Mouse (Mus musculus): Measurements from ENCODE around the gene Prkar2a. TPM values are rescaled to one million over a fixed set of nuclear protein-coding genes. Genes with fewer than 3 reads are reported as not detected.

Prkar2a gene
- polyA plus RNA-seq, 1 experiment from 2014 or later = 28.8 TPM

DNA sequence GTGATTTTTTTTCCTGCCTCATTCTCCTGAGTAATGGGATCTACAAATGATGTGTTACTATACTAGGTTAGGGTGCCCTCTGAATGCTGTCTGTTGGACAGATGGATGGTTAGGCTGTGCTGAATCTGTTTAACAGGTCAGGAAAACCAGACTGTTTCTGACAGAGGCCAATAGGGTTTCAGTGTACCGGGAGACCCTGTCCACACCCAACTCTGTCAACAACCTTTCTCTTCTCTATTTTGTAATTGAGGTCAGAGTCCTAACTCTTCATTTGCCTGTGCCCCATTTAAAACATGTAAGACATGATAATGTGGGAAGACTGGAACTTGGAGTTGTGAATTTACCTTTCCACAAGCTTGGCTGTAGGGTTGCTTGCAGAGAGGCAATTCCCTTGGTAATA is 879 bp downstream of the Prkar2a start:
- Histone ChIP-seq H3K4me1 (ENCODE audit: control insufficient read depth, insufficient read depth, low read length) (peaks cover 7% of the 10 kb centered on the region; the same call in 1 of the 2 replicates), H3K36me3 (ENCODE audit: control insufficient read depth, insufficient read depth, low read length) (no peaks in the 10 kb centered on the region), H3K9me3 (ENCODE audit: control insufficient read depth, low read length) (no peaks in the 10 kb centered on the region), H3K27me3 (ENCODE audit: control insufficient read depth, insufficient read depth, low read length) (no peaks in the 10 kb centered on the region), H3K9ac (ENCODE audit: low read depth, low read length) (no peak overlapping the region), H3K27ac (ENCODE audit: low read depth, low read length) (no peak overlapping the region), H3K4me2 (replicated peaks; ENCODE audit: low read depth, low read length) (no peak overlapping the region), H3K4me3 (ENCODE audit: low read length) (no peak overlapping the region)
- no peak for ATAC-seq (ENCODE audit: low FRiP score, low TSS enrichment)
- WGBS = 100% methylated on average over 1 of the region's 1 CpGs

DNA sequence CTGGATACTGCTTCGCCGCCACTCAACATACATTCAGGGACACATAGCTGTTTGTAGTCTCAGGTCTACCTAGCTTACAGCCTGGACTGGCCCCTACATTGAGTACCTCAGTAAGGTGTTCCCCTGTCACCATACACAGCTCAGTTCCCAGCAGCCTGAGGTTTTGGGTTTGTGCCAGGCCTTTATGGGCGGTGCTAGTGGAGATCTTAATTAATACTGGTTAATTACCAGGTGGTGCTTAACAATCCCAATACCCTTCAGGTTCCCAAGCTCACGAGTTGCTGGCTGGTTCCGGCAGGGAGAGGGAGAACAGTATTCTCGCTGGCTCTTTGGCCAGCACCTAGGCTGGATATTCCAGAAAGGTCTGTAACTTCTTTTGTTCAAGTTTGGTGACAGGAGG is 1.8 kb downstream of the Prkar2a start:
- H3K9ac ChIP-seq (ENCODE audit: low read depth, low read length) = no peak overlapping the region
- no peaks in the 10 kb centered on the region for H3K36me3 ChIP-seq (ENCODE audit: control insufficient read depth, insufficient read depth, low read length)
- no peak overlapping the region for H3K27ac ChIP-seq (ENCODE audit: low read depth, low read length)
- no peaks in the 10 kb centered on the region for H3K9me3 ChIP-seq (ENCODE audit: control insufficient read depth, low read length)
- H3K4me1 ChIP-seq (ENCODE audit: control insufficient read depth, insufficient read depth, low read length) = peaks cover 7% of the 10 kb centered on the region; the same call in 1 of the 2 replicates
- H3K4me2 ChIP-seq (replicated peaks; ENCODE audit: low read depth, low read length) = no peak overlapping the region
- 93% methylated on average over 6 of the region's 6 CpGs for WGBS
- H3K4me3 ChIP-seq (ENCODE audit: low read length) = no peak overlapping the region
- ATAC-seq (ENCODE audit: low FRiP score, low TSS enrichment) = no peak
- H3K27me3 ChIP-seq (ENCODE audit: control insufficient read depth, insufficient read depth, low read length) = no peaks in the 10 kb centered on the region

DNA sequence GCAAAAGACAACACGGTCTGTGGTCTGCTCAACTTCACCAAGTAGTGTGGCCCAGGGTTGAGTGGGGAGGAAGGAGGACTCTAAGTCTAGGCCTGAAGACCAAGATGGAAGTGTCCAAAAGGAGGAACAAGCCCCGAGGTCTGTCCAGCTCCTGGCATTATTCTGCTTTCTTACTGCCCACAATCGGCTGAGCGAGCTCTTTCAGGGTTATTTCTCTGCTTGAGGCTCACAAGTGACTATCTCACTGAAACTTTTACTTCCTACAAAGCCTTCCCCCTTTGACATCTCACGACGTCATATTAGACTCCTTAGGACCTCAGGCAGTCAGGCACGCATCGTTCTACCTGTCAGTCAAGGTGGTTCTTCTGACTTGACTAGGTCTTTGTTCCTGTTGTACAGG is 2.3 kb downstream of the Prkar2a start:
- Histone ChIP-seq H3K9ac (ENCODE audit: low read depth, low read length) (peak overlapping the region; percentile 82), H3K27me3 (ENCODE audit: control insufficient read depth, insufficient read depth, low read length) (no peaks in the 10 kb centered on the region), H3K36me3 (ENCODE audit: control insufficient read depth, insufficient read depth, low read length) (no peaks in the 10 kb centered on the region), H3K4me3 (ENCODE audit: low read length) (peak overlapping the region; percentile 67), H3K9me3 (ENCODE audit: control insufficient read depth, low read length) (no peaks in the 10 kb centered on the region), H3K27ac (ENCODE audit: low read depth, low read length) (no peak overlapping the region), H3K4me2 (replicated peaks; ENCODE audit: low read depth, low read length) (peak overlapping the region; percentile 91), H3K4me1 (ENCODE audit: control insufficient read depth, insufficient read depth, low read length) (peaks cover 7% of the 10 kb centered on the region; the same call in 1 of the 2 replicates)
- 65% methylated on average over 8 of the region's 8 CpGs for WGBS
- ATAC-seq (ENCODE audit: low FRiP score, low TSS enrichment) = no peak

DNA sequence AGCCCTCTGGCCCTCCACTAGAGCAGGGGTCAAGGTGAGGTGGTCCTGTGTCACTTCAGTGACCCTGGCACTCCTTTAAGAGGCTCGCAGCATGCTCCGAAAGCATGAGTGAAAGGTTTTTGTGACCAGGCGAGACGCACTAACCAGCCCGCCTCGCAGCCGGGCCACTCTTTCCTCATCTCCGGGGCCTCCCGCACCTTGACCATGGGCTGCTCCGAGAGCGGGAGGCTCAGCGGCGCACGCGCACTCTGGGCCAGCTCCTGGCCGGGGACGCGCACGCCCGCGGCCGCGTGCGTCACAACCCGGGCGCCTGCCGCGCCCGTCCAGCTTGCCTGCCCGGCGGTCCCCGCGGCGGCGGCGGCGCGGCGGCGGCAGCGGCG is 2.7 kb downstream of the Prkar2a start:
- peak; percentile 92 for ATAC-seq (ENCODE audit: low FRiP score, low TSS enrichment)
- H3K27ac ChIP-seq (ENCODE audit: low read depth, low read length) = 0 out of 2 replicates have a peak overlapping the region, but pooled peaks have one; percentile 17
- peak overlapping the region; percentile 67 for H3K4me3 ChIP-seq (ENCODE audit: low read length)
- peak overlapping the region; percentile 91 for H3K4me2 ChIP-seq (replicated peaks; ENCODE audit: low read depth, low read length)
- H3K9ac ChIP-seq (ENCODE audit: low read depth, low read length) = peak overlapping the region; percentile 82
- H3K4me1 ChIP-seq (ENCODE audit: control insufficient read depth, insufficient read depth, low read length) = peaks cover 7% of the 10 kb centered on the region; the same call in 1 of the 2 replicates
- no peaks in the 10 kb centered on the region for H3K27me3 ChIP-seq (ENCODE audit: control insufficient read depth, insufficient read depth, low read length)
- no peaks in the 10 kb centered on the region for H3K36me3 ChIP-seq (ENCODE audit: control insufficient read depth, insufficient read depth, low read length)
- no peaks in the 10 kb centered on the region for H3K9me3 ChIP-seq (ENCODE audit: control insufficient read depth, low read length)
- under 1% methylated on average over 42 of the region's 42 CpGs for WGBS

DNA sequence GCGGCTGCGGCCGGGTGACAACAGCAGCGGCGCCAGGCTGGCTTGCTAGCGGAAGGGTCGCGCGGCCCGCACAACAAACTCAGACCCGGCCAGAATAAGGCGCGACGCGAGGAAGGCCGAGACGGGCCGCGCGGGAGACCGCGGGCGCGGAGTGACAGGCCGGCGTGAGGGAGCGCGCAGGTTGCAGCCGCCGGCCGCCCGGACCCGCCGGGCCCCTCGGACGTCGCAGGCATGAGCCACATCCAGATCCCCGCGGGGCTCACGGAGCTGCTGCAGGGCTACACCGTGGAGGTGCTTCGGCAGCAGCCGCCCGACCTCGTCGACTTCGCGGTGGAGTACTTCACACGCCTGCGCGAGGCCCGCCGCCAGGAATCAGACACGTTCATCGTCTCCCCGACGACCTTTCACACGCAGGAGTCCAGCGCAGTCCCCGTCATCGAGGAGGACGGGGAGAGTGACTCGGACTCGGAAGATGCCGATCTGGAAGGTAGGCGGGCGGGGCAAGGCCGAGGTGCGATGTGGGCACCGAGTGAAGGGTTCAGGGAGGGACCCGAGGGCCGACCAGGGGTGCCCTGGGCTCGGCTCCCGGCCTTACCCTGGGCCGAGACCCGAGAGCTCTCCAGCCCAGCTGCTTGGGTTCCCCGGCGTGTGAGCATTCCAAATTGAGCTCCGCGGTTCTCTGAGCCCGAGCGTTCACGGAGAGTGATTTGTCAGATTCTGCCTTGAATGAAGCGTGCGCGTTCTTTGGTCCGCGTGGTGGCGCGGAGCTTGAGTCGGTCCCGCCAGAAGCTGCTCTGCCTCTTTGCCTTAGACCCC is 3.3 kb downstream of the Prkar2a start:
- Histone ChIP-seq H3K27ac (ENCODE audit: low read depth, low read length) (peak overlapping the region; percentile 7; the same call in 1 of the 2 replicates), H3K36me3 (ENCODE audit: control insufficient read depth, insufficient read depth, low read length) (no peaks in the 10 kb centered on the region), H3K27me3 (ENCODE audit: control insufficient read depth, insufficient read depth, low read length) (no peaks in the 10 kb centered on the region), H3K4me2 (replicated peaks; ENCODE audit: low read depth, low read length) (peak overlapping the region; percentile 91), H3K4me1 (ENCODE audit: control insufficient read depth, insufficient read depth, low read length) (peaks cover 7% of the 10 kb centered on the region; the same call in 1 of the 2 replicates), H3K4me3 (ENCODE audit: low read length) (peak overlapping the region; percentile 67), H3K9me3 (ENCODE audit: control insufficient read depth, low read length) (no peaks in the 10 kb centered on the region), H3K9ac (ENCODE audit: low read depth, low read length) (peak overlapping the region; percentile 82)
- under 1% methylated on average over 84 of the region's 92 CpGs for WGBS
- ATAC-seq (ENCODE audit: low FRiP score, low TSS enrichment) = peak; percentile 65

DNA sequence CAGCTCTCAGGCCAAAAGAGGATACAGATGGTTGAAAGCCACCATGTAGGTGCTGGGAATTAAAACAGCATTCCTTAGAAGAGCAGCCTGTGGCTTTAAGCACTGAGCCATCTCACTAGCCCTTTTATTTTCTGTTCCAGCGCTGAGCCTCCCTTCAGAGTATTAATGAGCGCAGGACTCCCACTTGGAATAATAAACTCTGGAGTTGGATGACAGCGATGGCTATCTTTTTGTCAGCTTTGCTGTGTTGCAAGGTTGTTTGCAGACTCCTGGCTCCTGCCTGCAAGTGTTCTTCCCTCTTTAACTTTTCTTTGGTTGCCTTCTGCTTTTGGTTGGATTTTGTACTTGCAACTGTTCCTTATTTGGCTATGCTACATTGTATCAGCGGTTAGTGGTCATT is 4.8 kb downstream of the Prkar2a start:
- H3K4me3 ChIP-seq (ENCODE audit: low read length) = no peak overlapping the region; the same call in 1 of the 2 replicates
- no peak for ATAC-seq (ENCODE audit: low FRiP score, low TSS enrichment)
- peaks cover 7% of the 10 kb centered on the region; the same call in 1 of the 2 replicates for H3K4me1 ChIP-seq (ENCODE audit: control insufficient read depth, insufficient read depth, low read length)
- H3K4me2 ChIP-seq (replicated peaks; ENCODE audit: low read depth, low read length) = peak overlapping the region; percentile 91; the same call in 1 of the 2 replicates
- peaks cover 4% of the 10 kb centered on the region; the same call in 1 of the 2 replicates for H3K36me3 ChIP-seq (ENCODE audit: control insufficient read depth, insufficient read depth, low read length)
- no peak overlapping the region for H3K27ac ChIP-seq (ENCODE audit: low read depth, low read length)
- no peaks in the 10 kb centered on the region for H3K9me3 ChIP-seq (ENCODE audit: control insufficient read depth, low read length)
- 49% methylated on average over 4 of the region's 4 CpGs for WGBS
- no peak overlapping the region for H3K9ac ChIP-seq (ENCODE audit: low read depth, low read length)
- no peaks in the 10 kb centered on the region for H3K27me3 ChIP-seq (ENCODE audit: control insufficient read depth, insufficient read depth, low read length)

DNA sequence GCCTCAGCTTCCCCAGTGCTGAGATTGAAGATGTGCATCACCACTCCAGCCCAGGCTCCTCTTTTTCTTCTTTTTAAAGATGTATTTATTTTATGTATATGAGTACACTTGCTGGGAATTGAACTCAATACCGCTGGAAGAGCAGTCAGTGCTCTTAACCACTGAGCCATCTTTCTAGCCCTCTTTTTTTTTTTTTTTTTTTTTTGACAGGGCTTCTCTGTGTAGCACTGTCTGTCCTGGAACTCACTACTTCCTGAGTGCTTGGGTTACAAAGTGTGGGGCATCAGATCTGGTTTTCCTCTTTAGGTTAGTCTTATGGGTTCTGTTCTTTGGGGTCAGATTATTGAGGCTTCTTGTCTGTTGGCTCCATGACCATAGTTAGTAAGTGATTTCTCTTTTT is 5.4 kb downstream of the Prkar2a start:
- no peak overlapping the region for H3K9ac ChIP-seq (ENCODE audit: low read depth, low read length)
- WGBS = 81% methylated on average over 1 of the region's 1 CpGs

DNA sequence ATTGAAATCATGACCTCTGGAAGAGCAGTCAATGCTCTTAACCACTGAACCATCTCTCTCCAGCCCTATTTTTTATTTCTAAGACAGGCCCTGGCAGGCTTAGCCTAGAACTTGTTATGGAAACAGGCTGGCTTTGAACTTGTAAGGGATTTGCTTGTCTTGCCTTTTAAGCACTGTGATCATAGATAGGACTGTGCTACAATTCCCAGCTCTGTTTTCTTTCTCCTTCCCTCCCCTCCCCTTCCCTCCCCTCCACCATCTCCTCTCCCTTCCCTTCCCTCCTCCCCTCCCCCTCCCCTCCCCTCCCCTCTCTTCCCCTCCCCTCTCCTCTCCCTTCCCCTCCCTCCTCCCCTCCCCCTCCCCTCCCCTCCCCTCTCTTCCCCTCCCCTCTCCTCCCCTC is 13.4 kb downstream of the Prkar2a start:
- Histone ChIP-seq H3K4me2 (replicated peaks; ENCODE audit: low read depth, low read length) (no peak overlapping the region), H3K27me3 (ENCODE audit: control insufficient read depth, insufficient read depth, low read length) (no peaks in the 10 kb centered on the region), H3K4me3 (ENCODE audit: low read length) (no peak overlapping the region), H3K9me3 (ENCODE audit: control insufficient read depth, low read length) (no peaks in the 10 kb centered on the region), H3K27ac (ENCODE audit: low read depth, low read length) (no peak overlapping the region), H3K4me1 (ENCODE audit: control insufficient read depth, insufficient read depth, low read length) (0 out of 2 replicates have a peak, but pooled peaks cover 10% of the 10 kb centered on the region), H3K9ac (ENCODE audit: low read depth, low read length) (no peak overlapping the region), H3K36me3 (ENCODE audit: control insufficient read depth, insufficient read depth, low read length) (peaks cover 4% of the 10 kb centered on the region; the same call in 1 of the 2 replicates)
- ATAC-seq (ENCODE audit: low FRiP score, low TSS enrichment) = no peak

More for the DNA sequence above, 5.4 kb downstream of the Prkar2a start:
- H3K4me2 ChIP-seq (replicated peaks; ENCODE audit: low read depth, low read length) = no peak overlapping the region
- no peak overlapping the region for H3K27ac ChIP-seq (ENCODE audit: low read depth, low read length)
- peaks cover 7% of the 10 kb centered on the region; the same call in 1 of the 2 replicates for H3K4me1 ChIP-seq (ENCODE audit: control insufficient read depth, insufficient read depth, low read length)
- H3K9me3 ChIP-seq (ENCODE audit: control insufficient read depth, low read length) = no peaks in the 10 kb centered on the region
- H3K36me3 ChIP-seq (ENCODE audit: control insufficient read depth, insufficient read depth, low read length) = peaks cover 4% of the 10 kb centered on the region; the same call in 1 of the 2 replicates
- no peak overlapping the region for H3K4me3 ChIP-seq (ENCODE audit: low read length)
- ATAC-seq (ENCODE audit: low FRiP score, low TSS enrichment) = no peak
- no peaks in the 10 kb centered on the region for H3K27me3 ChIP-seq (ENCODE audit: control insufficient read depth, insufficient read depth, low read length)

Measured in kidney, embryonic 14.5 days (tissue).